Mouse (Mus musculus) bone marrow, adult 2 months (tissue): ENCODE measurements around the gene Rnft1. TPM values are rescaled to one million over a fixed set of nuclear protein-coding genes. Genes with fewer than 3 reads are reported as not detected.
A peak's percentile ranks its signal among the peaks of the same experiment; 100 is the strongest.

Source experiments
- H3K27ac ChIP-seq: fragments of 200-500 bp; 2 replicates; pipeline ENCODE4 v1.5.1; 2012; ENCODE audit warnings: low read depth, mild to moderate bottlenecking, control low read depth, inconsistent platforms, low read length; ENCODE audit not compliant: control insufficient read depth, poor library complexity, insufficient read depth
- H3K4me1 ChIP-seq: fragments of 200-500 bp; 2 replicates; pipeline ENCODE4 v1.6.1; 2011; ENCODE audit warnings: low read length; ENCODE audit not compliant: control insufficient read depth, insufficient read depth
- H3K4me3 ChIP-seq: fragments of 200-500 bp; replicated peaks from 2 replicates; pipeline ENCODE3; 2011; ENCODE audit warnings: mild to moderate bottlenecking, low read depth, low read length, control low read depth; ENCODE audit not compliant: control insufficient read depth
- CTCF ChIP-seq: fragments of 200-500 bp; IDR thresholded peaks from 2 replicates; pipeline ENCODE4 v1.5.1; 2011; ENCODE audit warnings: low read length, control low read depth; ENCODE audit not compliant: control insufficient read depth, insufficient read depth
- POLR2A ChIP-seq: fragments of 200-500 bp; IDR thresholded peaks from 2 replicates; pipeline ENCODE4 v1.6.1; 2011; ENCODE audit warnings: low read depth, mild to moderate bottlenecking, control low read depth, low read length, borderline replicate concordance; ENCODE audit not compliant: control insufficient read depth
- WGBS: fragments of 180-500 bp; shearing (Covaris S2); methylation state at CpG from one replicate; pipeline ENCODE4 v1.1.7; 2018; 5-methylcytosine and 5-hydroxymethylcytosine counted together
- polyA plus RNA-seq: library from polyadenylated mRNA; stranded (reverse); fragments of >200 nt; gene quantifications from 2 replicates; pipeline ENCODE4 v1.2.4, GENCODE M21; 2011; ENCODE audit warnings: low replicate concordance; ENCODE audit not compliant: missing spikeins, insufficient read depth, insufficient read length

The Rnft1 gene
- polyA plus RNA-seq, 1 experiment: 8.7 TPM

DNA sequence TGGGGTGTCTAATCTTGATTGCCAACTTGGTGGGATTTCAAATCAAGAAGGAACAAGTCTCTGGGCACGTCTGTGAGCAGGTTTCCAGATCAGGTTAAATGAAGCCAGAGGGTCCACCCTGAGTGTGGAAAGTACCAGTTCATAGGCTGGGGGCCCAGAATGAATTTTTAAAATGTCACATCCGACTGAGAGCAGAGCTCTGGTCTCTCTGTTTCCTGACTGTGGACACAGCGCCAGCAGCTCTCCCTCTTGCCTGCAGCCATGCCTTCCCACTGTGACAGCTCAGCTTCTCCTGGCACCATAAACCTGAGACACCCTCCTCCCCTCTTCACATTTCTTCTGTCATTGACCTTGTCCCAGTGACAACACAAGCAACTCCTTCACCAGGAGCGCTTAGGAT, 15.5 kb upstream of the Rnft1 start:
- peaks cover 1% of the 10 kb centered on the region for H3K4me1 ChIP-seq
- 59% methylated on average over 4 of the region's 4 CpGs for WGBS
- TF ChIP-seq POLR2A (no peak), CTCF (no peak)
- no peak overlapping the region for H3K4me3 ChIP-seq
- H3K27ac ChIP-seq: no peak overlapping the region

DNA sequence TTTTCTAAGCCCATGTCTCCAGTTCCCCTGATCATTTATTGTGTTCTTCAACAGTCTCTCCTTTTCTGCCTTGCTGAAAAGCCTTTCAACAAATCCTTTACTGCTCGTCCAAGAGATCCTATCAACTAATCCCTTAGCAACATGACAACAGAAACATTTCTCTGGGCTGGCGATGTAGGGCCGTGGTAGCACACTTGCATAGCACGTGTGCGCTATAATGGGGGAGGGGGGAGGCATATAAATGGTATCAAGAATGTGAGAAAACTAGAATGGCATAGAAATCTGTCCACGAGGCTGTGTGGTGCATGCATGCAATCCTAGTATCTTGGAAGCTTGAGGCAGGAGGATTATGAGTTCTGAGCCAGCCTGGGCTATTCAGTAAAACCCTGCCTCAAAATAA, 12.7 kb upstream of the Rnft1 start:
- no peak for TF ChIP-seq CTCF
- TF ChIP-seq POLR2A: no peak
- WGBS: 76% methylated on average over 6 of the region's 6 CpGs
- Histone ChIP-seq H3K27ac (no peak overlapping the region), H3K4me1 (peaks cover 3% of the 10 kb centered on the region), H3K4me3 (no peak overlapping the region)

DNA sequence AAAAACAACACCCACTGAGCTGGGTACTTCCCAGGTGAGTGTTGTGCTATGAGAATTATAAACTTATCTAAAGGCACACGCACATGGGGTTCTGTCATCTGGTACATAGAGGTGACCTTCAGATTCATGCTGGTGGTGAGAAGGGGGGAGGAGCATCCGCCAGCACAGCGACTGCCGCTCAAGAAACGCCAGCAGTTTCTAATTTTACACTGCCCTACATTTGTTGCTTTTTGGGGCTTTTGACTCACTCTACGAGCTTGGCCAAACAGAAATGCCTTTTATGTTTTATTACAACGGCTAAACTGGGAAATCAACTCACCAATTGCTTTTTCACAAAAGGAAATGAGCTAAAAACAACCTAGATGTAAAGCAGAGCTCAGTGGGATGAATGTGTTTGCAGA, 11.7 kb upstream of the Rnft1 start:
- TF ChIP-seq POLR2A (no peak), CTCF (no peak)

DNA sequence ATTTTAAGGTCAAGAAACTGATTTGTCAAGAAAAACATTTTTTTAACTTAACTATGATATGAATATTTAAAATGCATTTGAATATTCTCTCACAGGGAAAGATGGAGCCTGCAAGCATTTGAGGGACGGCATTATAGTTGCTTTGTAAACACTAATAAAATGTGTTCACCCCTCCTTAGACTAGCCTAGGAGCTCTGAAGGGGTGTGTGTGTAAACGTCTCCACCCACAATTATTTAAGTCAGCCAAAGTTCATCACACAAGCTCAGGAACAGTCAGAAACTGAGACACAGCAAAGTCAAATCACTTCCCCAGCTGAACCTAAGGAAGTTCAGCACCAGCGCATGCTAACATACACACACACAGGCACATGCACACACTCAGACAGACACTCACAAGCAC, 10.9 kb upstream of the Rnft1 start:
- Histone ChIP-seq H3K4me1 (peaks cover 3% of the 10 kb centered on the region), H3K4me3 (no peak overlapping the region), H3K27ac (no peak overlapping the region)
- WGBS: 51% methylated on average over 3 of the region's 3 CpGs
- TF ChIP-seq POLR2A: no peak
- TF ChIP-seq CTCF: no peak

More for the DNA sequence above, 11.7 kb upstream of the Rnft1 start:
- Histone ChIP-seq H3K27ac (no peak overlapping the region), H3K4me3 (no peak overlapping the region), H3K4me1 (peaks cover 3% of the 10 kb centered on the region)
- 4% methylated on average over 7 of the region's 7 CpGs for WGBS

DNA sequence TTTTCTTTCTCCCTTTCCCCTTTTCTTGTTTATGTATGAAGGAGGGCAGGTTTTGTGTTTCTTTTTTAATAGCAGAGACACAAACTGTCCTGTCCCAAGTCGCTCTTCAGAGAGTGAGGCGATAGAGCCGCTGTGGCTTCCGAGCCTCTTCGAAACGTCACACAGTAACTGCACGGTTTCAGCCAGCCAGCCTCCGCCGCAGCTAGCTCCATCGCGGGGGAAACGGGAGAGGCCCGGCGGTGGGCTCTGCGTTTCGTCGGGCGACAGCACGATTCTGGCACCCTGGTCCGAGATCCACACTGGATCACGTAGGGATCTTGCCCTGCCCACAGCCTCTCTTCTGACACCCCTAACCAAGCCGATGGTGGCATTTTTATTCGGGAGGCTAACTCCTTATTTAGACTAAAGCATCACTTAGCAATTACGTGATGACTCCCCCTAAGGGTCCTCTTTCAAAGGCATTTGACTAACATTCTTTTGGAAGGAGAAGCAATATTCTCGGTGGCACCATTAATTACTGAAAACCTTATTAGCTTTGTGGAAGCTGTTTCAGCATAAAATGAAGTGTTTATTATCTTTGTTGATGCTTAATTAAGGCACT, 553 bp downstream of the Rnft1 start:
- Histone ChIP-seq H3K27ac (peak overlapping the region; percentile 83), H3K4me3 (peak overlapping the region; percentile 95), H3K4me1 (no peaks in the 10 kb centered on the region)
- under 1% methylated on average over 25 of the region's 25 CpGs for WGBS
- TF ChIP-seq POLR2A (no peak), CTCF (no peak)

DNA sequence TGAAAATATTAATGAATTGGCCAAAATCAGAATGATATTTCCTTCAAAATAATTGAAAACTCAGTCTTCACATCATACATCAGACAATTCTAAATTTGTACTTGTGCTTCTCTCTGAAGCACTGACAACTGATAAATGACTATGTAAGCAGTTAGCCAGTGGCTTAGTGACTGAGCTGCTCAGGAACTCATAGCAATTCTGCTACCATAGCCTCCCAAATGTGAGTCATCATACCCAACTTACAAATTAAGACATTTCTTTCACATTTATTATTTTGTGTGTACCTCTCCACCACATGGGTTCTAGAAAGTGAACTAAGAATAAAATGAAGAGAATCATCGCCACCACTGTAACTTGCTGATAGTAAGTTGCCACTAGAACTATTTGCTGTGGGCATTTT, 6.3 kb downstream of the Rnft1 start:
- no peaks in the 10 kb centered on the region for H3K4me1 ChIP-seq
- no peak for TF ChIP-seq CTCF
- no peak for TF ChIP-seq POLR2A
- WGBS: 98% methylated on average over 1 of the region's 1 CpGs
- no peak overlapping the region for H3K27ac ChIP-seq
- no peak overlapping the region for H3K4me3 ChIP-seq

DNA sequence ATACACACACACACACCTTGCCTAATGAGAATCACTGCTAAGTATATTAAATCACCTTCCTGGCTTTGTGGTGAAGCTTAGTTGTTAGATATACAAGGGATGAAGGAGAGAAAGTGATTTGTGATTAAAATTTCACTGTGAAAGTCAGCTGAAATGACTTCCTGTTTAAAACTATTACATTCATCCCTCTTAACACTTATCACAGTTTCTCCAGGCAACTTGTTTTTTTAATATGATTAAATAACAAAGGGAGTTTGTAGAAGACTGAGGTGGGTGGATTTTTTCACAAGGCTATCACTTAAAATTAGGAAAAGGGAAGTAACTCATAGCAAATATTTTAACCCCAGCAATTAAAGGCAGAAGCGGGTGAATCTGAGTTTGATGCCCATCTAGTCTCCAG, 12.9 kb downstream of the Rnft1 start:
- no peak overlapping the region for H3K4me3 ChIP-seq
- H3K27ac ChIP-seq: no peak overlapping the region
- TF ChIP-seq CTCF (no peak), POLR2A (no peak)
- H3K4me1 ChIP-seq: no peaks in the 10 kb centered on the region
- WGBS: 87% methylated on average over 1 of the region's 1 CpGs

DNA sequence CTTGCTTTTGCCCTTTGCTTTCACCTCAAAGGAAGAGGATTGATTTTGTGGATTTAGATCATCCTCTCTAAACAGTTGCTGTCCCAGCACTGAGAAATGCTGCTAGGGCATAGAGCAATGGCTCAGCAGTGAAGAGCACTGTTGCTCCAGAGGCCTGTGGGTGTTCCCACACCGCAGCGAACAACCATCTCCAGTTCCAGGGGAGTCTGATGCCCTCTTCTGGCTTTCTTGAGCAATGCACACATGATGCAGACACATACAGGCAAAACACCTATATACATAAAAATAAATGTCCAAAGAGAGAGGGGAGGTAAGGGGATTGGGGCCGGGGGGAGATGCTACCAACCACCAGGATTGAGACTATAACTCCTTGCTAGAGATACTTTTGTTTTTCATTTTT, 13.5 kb downstream of the Rnft1 start:
- no peak overlapping the region for H3K4me3 ChIP-seq
- WGBS: 83% methylated on average over 3 of the region's 3 CpGs
- TF ChIP-seq POLR2A (no peak), CTCF (no peak)
- H3K27ac ChIP-seq: no peak overlapping the region
- no peaks in the 10 kb centered on the region for H3K4me1 ChIP-seq

DNA sequence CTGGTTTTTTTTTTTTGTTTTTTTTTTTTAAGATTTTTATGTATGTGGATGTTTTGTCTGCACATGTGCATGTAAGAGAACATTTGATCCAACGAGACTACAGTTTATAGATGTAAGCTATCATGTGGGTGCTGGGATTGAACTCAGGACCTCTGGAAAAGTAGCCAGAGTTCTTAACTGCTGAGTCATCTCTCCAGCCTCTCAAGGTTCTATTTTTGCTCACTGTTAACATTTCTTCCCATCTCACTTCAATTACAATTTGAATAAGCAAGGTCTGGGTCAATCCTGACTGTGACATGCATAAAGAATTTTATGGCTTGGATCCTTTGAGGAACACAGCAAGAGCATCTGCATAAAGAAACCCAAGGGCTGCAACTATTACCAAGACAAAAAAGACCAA, 16.3 kb downstream of the Rnft1 start:
- Histone ChIP-seq H3K27ac (no peak overlapping the region), H3K4me1 (no peaks in the 10 kb centered on the region), H3K4me3 (no peak overlapping the region)
- no peak for TF ChIP-seq CTCF
- TF ChIP-seq POLR2A: no peak
- WGBS: 74% methylated on average over 1 of the region's 1 CpGs
